Mouse (Mus musculus) embryo, embryonic 11 days (tissue): Measurements from ENCODE around the gene Gm4779.
A peak's percentile ranks its signal among the peaks of the same experiment; 100 is the strongest.
"Not testable (repeated sequence)": the region's sequence is repeated elsewhere in the genome, so short reads cannot be mapped to it uniquely, and the experiment has no call there.

ENCODE experiments used
- DNase-seq: peaks from one replicate; pipeline ENCODE4 v3.0.0-alpha.2; 2015

Gene Gm4779

DNA sequence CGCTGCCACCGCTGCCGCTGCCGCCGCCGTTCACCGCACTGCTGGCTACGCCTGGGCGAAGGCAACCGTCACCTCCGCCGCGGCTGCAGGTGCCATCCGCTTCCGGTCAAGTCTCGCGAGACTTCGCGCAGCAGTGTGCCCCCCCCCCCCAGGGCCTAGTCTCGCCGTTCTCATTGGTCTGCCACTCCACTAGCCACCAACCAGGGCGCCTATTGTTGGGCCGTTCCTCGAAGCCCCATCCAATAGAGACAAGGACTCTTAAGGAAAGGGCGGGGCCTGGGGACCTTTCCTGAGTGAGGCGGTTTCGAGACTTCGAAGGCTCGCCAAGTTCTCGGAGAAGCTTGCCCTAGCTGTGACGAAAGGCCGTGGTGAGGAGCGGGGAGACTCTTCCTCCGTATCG, at the start of gene Gm4779, which contains the start of gene 8030474K03Rik:
TSS of gene Gm4779 (minus strand) at position 82 of the 400 bp plus-strand sequence.
TSS of gene 8030474K03Rik (plus strand) at position 315 of the 400 bp plus-strand sequence.
- no peak for DNase-seq

DNA sequence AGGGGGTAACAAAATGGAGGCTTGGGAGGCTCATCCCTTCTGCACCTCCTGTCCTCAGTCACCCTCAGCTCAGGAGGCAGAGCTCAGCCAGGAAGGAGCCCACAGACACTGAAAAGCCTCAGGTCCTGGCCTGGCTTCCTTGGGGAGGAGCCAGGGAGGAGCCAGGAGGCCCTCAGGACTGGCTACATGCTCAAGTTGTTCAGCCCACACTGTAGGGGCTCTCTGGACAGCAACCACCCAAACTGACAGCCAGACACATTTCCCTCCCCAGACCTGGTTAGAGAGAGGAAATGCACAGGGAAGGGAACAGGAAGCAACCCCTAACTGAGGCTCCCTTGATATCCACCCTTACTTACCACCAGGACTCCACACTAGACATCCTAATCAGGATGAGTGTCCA, 25.8 kb upstream of the Gm4779 start:
- DNase-seq = not testable (repeated sequence)

- DNase-seq = peak; percentile 15
Observed at GRCm38 (mm10) chrX:101819163-101819562, 24.9 kb upstream of the Gm4779 start.

- DNase-seq = no peak
Observed at GRCm38 (mm10) chrX:101811750-101812149, 17.5 kb upstream of the Gm4779 start.

DNA sequence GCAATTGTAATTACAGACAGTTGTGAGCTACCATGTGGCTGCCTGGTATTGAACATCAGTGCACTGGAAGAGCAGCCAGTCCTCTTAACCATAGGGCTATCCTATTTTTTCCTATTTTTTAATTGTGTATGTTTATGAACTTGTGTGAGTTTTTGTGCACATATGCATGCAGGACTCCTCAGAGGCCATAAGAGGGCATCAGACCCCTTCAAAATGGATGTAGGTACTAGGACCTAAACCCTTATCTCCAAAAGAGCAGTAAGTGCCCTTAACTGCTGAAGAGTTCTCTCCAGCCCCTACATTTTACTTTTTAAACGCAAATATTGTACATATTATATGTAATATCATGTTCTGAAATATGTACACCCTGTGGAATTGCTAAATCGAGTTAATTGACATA, 11.3 kb upstream of the Gm4779 start:
- peak; percentile 35 for DNase-seq

DNA sequence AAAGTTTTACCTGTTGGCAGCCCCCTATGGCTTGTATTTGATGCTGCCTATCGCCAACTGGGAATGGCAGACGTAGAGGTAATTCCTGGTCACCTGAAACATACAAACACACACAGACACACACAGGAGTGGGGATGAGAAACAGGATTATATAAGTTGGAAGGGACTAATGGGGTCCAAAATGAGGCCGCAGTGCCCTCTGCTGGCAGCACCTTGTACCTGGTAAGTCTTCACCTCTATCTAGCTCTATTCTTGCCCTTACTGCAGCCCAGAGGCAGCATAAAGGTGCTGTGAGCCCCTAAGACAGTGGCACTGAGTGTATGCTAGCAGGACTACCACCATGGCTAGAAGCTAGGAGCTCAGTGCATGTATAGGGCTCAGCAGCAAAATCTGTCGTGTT, 2.7 kb downstream of the Gm4779 start:
- DNase-seq = peak; percentile 58

- DNase-seq = peak; percentile 46
Observed at GRCm38 (mm10) chrX:101772035-101772434, 22.2 kb downstream of the Gm4779 start.

- DNase-seq = no peak
Observed at GRCm38 (mm10) chrX:101770307-101770706, 23.9 kb downstream of the Gm4779 start.

- DNase-seq = no peak
Observed at GRCm38 (mm10) chrX:101769478-101769877, 24.7 kb downstream of the Gm4779 start.

DNA sequence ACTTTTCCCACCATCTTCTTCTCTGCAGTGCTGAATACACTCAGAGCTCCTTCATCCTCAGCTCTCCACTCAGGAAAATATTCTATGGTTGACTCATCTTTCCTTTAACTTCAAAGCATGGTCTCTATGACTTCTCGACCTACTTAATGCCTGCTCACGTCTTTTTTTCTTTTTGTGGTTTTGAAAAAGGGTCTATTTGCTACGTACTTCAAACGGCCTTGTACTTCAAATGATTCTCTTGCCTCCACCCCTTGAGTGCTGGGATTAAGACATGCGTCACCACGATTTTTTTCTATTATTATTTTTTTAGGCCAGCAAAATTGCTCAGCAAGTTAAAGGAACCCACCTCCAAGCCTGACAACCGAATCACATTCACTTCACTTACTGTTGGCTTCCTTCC, 26.9 kb downstream of the Gm4779 start:
- DNase-seq = no peak

- no peak for DNase-seq
Observed at GRCm38 (mm10) chrX:101765111-101765510, 29.1 kb downstream of the Gm4779 start.

GRCm38 (mm10) chrX:101764621-101765020, 29.6 kb downstream of the Gm4779 start:
- no peak for DNase-seq

- no peak for DNase-seq
Observed at GRCm38 (mm10) chrX:101754478-101754877, 39.7 kb downstream of the Gm4779 start.

GRCm38 (mm10) chrX:101750144-101750543, 44.1 kb downstream of the Gm4779 start:
- DNase-seq = no peak

GRCm38 (mm10) chrX:101741064-101741433, 53.2 kb downstream of the Gm4779 start:
- no peak for DNase-seq

DNA sequence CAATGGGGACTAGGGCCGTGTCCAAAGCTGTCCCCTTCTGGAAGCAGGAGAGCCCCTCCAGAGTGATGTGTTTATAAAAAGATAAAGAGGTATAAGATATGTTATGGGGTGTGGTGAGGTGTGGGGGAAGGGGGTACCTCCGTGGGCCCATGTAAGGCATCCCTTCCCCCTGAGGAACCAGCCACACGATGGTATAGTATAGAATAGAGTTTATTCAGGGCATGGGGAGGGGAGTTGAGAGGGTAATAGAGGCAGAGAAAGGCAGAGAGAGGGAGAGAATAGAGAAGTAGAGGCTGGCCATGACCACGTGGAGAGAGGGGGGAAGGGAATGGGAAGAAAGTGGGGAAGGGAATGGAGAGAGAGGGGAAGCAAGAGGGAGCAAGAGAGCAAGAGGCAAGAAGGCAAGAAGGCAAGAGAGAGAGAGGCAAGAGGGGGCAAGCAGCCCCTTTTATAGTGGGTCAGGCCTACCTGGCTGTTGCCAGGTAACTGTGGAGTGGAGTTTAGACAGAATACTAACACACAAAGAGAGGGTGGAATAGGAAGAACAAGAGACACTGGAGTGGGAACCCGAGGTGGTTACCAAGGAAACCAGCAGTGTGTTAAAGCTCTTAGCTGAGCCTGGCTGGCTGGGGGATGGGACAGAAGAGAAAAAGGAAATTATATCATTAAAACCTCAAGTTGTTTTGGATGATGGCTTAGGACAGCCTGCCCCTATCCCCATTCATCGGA, 53.7 kb downstream of the Gm4779 start:
- peak; percentile 32 for DNase-seq
